Mouse (Mus musculus): ENCODE results near the gene Terb1. TPM values are rescaled to one million over a fixed set of nuclear protein-coding genes. Genes with fewer than 3 reads are reported as not detected.
A peak's percentile ranks its signal among the peaks of the same experiment; 100 is the strongest.

The Terb1 gene
- total and polyA plus RNA-seq, 2 experiments from 2014 or later = 0.60 to 0.84 TPM

DNA sequence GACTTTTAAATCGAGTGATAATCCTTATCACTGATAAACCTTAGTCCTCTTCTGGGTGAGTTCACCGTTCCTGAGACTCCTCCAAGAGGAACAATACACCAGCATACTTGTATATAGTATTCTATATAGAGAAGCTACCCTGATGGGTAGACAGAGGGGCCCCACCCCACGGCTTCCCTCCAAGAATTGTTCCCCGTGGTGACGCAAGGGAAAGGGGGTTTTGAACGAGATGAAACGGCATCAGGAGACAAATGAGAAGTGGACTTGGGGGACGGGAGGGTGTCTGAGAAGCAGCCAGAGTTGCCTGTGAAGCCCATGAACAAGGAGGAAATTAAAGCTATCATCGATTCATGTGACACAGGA lies 25.1 kb upstream of the Terb1 start:
- Histone ChIP-seq H3K9ac (replicated peaks; ENCODE audit: low read length) (peak overlapping the region; percentile 87), H3K9me3 (ENCODE audit: low read length) (no peaks in the 10 kb centered on the region), H3K4me2 (ENCODE audit: low read depth, low read length) (peak overlapping the region; percentile 88), H3K36me3 (ENCODE audit: insufficient read depth, low read length) (0 out of 2 replicates have a peak, but pooled peaks cover 1% of the 10 kb centered on the region), H3K27me3 (ENCODE audit: insufficient read depth, low read length) (no peaks in the 10 kb centered on the region; the same call in 1 of the 2 replicates), H3K4me1 (ENCODE audit: insufficient read depth, low read length) (peaks cover 19% of the 10 kb centered on the region), H3K4me3 (ENCODE audit: low read length) (peak overlapping the region; percentile 95), H3K27ac (peak overlapping the region; percentile 84; the same call in 1 of the 2 replicates)
- 8% methylated on average over 9 of the region's 9 CpGs for WGBS
- ATAC-seq (peak; percentile 72), DNase-seq (ENCODE audit: low spot score) (no peak)
- no peak for TF ChIP-seq CTCF (IDR thresholded peaks at IDR 0.05; ENCODE audit: low read depth)

- Histone ChIP-seq H3K36me3 (ENCODE audit: insufficient read depth, low read length) (0 out of 2 replicates have a peak, but pooled peaks cover 6% of the 10 kb centered on the region), H3K4me1 (ENCODE audit: insufficient read depth, low read length) (peaks cover 19% of the 10 kb centered on the region), H3K27me3 (ENCODE audit: insufficient read depth, low read length) (no peaks in the 10 kb centered on the region; the same call in 1 of the 2 replicates), H3K9me3 (ENCODE audit: low read length) (no peaks in the 10 kb centered on the region), H3K9ac (replicated peaks; ENCODE audit: low read length) (peak within 1 kb of the TSS; percentile 87), H3K4me2 (ENCODE audit: low read depth, low read length) (peak within 1 kb of the TSS; percentile 88), H3K4me3 (ENCODE audit: low read length) (peak within 1 kb of the TSS; percentile 95), H3K27ac (peak within 1 kb of the TSS; percentile 84)
- DNase-seq (ENCODE audit: low spot score) (peak; percentile 96), ATAC-seq (peak; percentile 94)
- TF ChIP-seq CTCF (IDR thresholded peaks at IDR 0.05; ENCODE audit: low read depth) = peak; percentile 93
- WGBS = under 1% methylated on average over 70 of the region's 70 CpGs
Measured at GRCm38 (mm10) chr8:104533971-104534778, 24.5 kb upstream of the Terb1 start, which contains the start of the genes Nae1 and Car7. Gene Nae1, minus strand, starts transcription at chr8:104534637. Gene Car7, plus strand, starts transcription at chr8:104534689.

- WGBS = 20% methylated on average over 7 of the region's 7 CpGs
- Histone ChIP-seq H3K4me3 (ENCODE audit: low read length) (peak overlapping the region; percentile 95), H3K4me2 (ENCODE audit: low read depth, low read length) (peak overlapping the region; percentile 88), H3K9ac (replicated peaks; ENCODE audit: low read length) (peak overlapping the region; percentile 87), H3K36me3 (ENCODE audit: insufficient read depth, low read length) (peaks cover 6% of the 10 kb centered on the region; the same call in 1 of the 2 replicates), H3K27ac (peak overlapping the region; percentile 84; the same call in 1 of the 2 replicates), H3K27me3 (ENCODE audit: insufficient read depth, low read length) (no peaks in the 10 kb centered on the region), H3K4me1 (ENCODE audit: insufficient read depth, low read length) (peaks cover 19% of the 10 kb centered on the region), H3K9me3 (ENCODE audit: low read length) (no peaks in the 10 kb centered on the region)
- no peak for TF ChIP-seq CTCF (IDR thresholded peaks at IDR 0.05; ENCODE audit: low read depth)
- ATAC-seq = no peak
- DNase-seq (ENCODE audit: low spot score) = peak; percentile 1
Measured at GRCm38 (mm10) chr8:104533551-104533950, 23.8 kb upstream of the Terb1 start.

GRCm38 (mm10) chr8:104529671-104530070 lies 20.0 kb upstream of the Terb1 start:
- TF ChIP-seq CTCF (IDR thresholded peaks at IDR 0.05; ENCODE audit: low read depth) = no peak
- Histone ChIP-seq H3K4me2 (ENCODE audit: low read depth, low read length) (no peak overlapping the region), H3K9ac (replicated peaks; ENCODE audit: low read length) (no peak overlapping the region), H3K36me3 (ENCODE audit: insufficient read depth, low read length) (peaks cover 17% of the 10 kb centered on the region; the same call in 1 of the 2 replicates), H3K9me3 (ENCODE audit: low read length) (no peaks in the 10 kb centered on the region), H3K4me3 (ENCODE audit: low read length) (no peak overlapping the region), H3K4me1 (ENCODE audit: insufficient read depth, low read length) (peaks cover 11% of the 10 kb centered on the region; the same call in 1 of the 2 replicates), H3K27ac (peak overlapping the region; percentile 45; the same call in 1 of the 2 replicates), H3K27me3 (ENCODE audit: insufficient read depth, low read length) (no peaks in the 10 kb centered on the region)
- 80% methylated on average over 6 of the region's 6 CpGs for WGBS
- DNase-seq (ENCODE audit: low spot score) (peak; percentile 48), ATAC-seq (no peak)

- no peak overlapping the region for H3K4me2 ChIP-seq (ENCODE audit: low read depth, low read length)
- no peak for TF ChIP-seq CTCF (IDR thresholded peaks at IDR 0.05; ENCODE audit: low read depth)
- DNase-seq (ENCODE audit: low spot score) (no peak), ATAC-seq (no peak)
- no peaks in the 10 kb centered on the region for H3K9me3 ChIP-seq (ENCODE audit: low read length)
- no peak overlapping the region for H3K4me3 ChIP-seq (ENCODE audit: low read length)
- peaks cover 33% of the 10 kb centered on the region for H3K36me3 ChIP-seq (ENCODE audit: insufficient read depth, low read length)
- H3K27me3 ChIP-seq (ENCODE audit: insufficient read depth, low read length) = no peaks in the 10 kb centered on the region
- H3K4me1 ChIP-seq (ENCODE audit: insufficient read depth, low read length) = no peaks in the 10 kb centered on the region
- H3K27ac ChIP-seq = no peak overlapping the region
- H3K9ac ChIP-seq (replicated peaks; ENCODE audit: low read length) = no peak overlapping the region
- 81% methylated on average over 5 of the region's 5 CpGs for WGBS
Measured at GRCm38 (mm10) chr8:104517872-104518271, 8.2 kb upstream of the Terb1 start.

- Histone ChIP-seq H3K27ac (no peak overlapping the region), H3K36me3 (ENCODE audit: insufficient read depth, low read length) (peaks cover 13% of the 10 kb centered on the region; the same call in 1 of the 2 replicates), H3K27me3 (ENCODE audit: insufficient read depth, low read length) (no peaks in the 10 kb centered on the region), H3K4me1 (ENCODE audit: insufficient read depth, low read length) (peaks cover 3% of the 10 kb centered on the region; the same call in 1 of the 2 replicates), H3K4me3 (ENCODE audit: low read length) (peak overlapping the region; percentile 56; the same call in 1 of the 2 replicates), H3K9ac (replicated peaks; ENCODE audit: low read length) (no peak overlapping the region), H3K9me3 (ENCODE audit: low read length) (no peaks in the 10 kb centered on the region), H3K4me2 (ENCODE audit: low read depth, low read length) (peak overlapping the region; percentile 98)
- no peak for TF ChIP-seq CTCF (IDR thresholded peaks at IDR 0.05; ENCODE audit: low read depth)
- ATAC-seq (0 out of 2 replicates have a peak, but pooled peaks have one; percentile 16), DNase-seq (ENCODE audit: low spot score) (no peak)
- WGBS = 78% methylated on average over 3 of the region's 3 CpGs
Measured at GRCm38 (mm10) chr8:104510134-104510533, 424 bp upstream of the Terb1 start.

Measured in hindbrain, postnatal 0 days (tissue).